Mouse (Mus musculus): Measurements from ENCODE around the gene Elmsan1. TPM values are rescaled to one million over a fixed set of nuclear protein-coding genes. Genes with fewer than 3 reads are reported as not detected.

Elmsan1 gene
- polyA plus RNA-seq, 1 experiment, result 10.1 TPM

- peaks cover 34% of the 10 kb centered on the region for H3K4me1 ChIP-seq
- TF ChIP-seq FLI1 (IDR thresholded peaks at IDR 0.05; ENCODE audit: low read length) (no peak), GATA1 (IDR thresholded peaks at IDR 0.05; ENCODE audit: borderline replicate concordance, low read length) (no peak)
Measured at GRCm38 (mm10) chr12:84156210-84156609, 62.5 kb downstream of the Elmsan1 start.

GRCm38 (mm10) chr12:84155523-84155871, 63.2 kb downstream of the Elmsan1 start:
- Histone ChIP-seq H3K36me3 (replicated peaks; ENCODE audit: low read length) (peaks cover 99% of the 10 kb centered on the region), H3K27me3 (replicated peaks) (no peaks in the 10 kb centered on the region), H3K9me3 (no peaks in the 10 kb centered on the region), H3K4me1 (peaks cover 37% of the 10 kb centered on the region), H3K4me3 (replicated peaks) (no peak overlapping the region)
- no peak for TF ChIP-seq GATA1 (IDR thresholded peaks at IDR 0.05; ENCODE audit: borderline replicate concordance, low read length)
- no peak for TF ChIP-seq FLI1 (IDR thresholded peaks at IDR 0.05; ENCODE audit: low read length)

More at GRCm38 (mm10) chr12:84156210-84156609, 62.5 kb downstream of the Elmsan1 start:
- H3K27me3 ChIP-seq (replicated peaks), result no peaks in the 10 kb centered on the region
- no peak overlapping the region for H3K4me3 ChIP-seq (replicated peaks)
- H3K36me3 ChIP-seq (replicated peaks; ENCODE audit: low read length), result peaks cover 99% of the 10 kb centered on the region
- H3K9me3 ChIP-seq, result no peaks in the 10 kb centered on the region

DNA sequence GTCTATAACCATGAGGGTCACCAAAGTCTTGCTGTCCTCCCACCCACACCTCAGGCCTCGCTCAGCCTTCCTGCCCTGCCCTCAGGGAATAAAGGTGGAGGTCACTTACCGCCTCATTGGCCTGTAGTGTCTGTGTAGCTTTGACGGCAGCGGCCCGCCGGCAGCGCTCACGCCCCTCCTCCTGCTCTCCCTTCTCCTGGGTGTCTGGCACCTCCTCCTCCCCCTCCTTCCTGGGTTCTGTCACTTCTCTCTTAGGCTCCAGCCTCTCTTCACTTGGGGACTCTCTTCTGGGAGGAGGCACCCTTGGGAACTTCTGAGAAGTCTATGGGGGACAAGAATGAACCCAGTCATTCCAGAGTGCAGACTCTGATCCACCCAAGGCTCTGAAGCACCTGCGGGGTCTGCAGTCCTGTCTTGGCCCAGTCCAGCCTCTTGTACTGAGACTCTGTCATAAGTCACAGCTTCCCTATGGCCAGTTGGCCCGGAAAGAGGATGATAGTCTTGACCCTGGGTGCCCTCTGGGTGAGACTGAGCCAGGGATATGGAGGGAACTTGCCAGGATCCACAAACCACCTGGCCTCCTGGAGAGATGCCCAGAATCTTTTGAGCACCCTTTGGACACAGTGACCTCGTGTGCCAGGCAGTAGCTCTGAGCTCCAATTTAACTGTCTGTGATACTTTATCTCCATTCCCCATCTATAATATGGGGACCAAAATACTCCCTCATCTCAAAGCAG, 63.7 kb downstream of the Elmsan1 start:
- no peaks in the 10 kb centered on the region for H3K27me3 ChIP-seq (replicated peaks)
- no peak overlapping the region for H3K4me3 ChIP-seq (replicated peaks)
- TF ChIP-seq FLI1 (IDR thresholded peaks at IDR 0.05; ENCODE audit: low read length) (no peak), GATA1 (IDR thresholded peaks at IDR 0.05; ENCODE audit: borderline replicate concordance, low read length) (no peak)
- H3K9me3 ChIP-seq, result no peaks in the 10 kb centered on the region
- H3K36me3 ChIP-seq (replicated peaks; ENCODE audit: low read length), result peaks cover 99% of the 10 kb centered on the region
- H3K4me1 ChIP-seq, result peaks cover 39% of the 10 kb centered on the region

- Histone ChIP-seq H3K4me3 (replicated peaks) (no peak overlapping the region), H3K9me3 (no peaks in the 10 kb centered on the region), H3K27me3 (replicated peaks) (no peaks in the 10 kb centered on the region), H3K4me1 (peaks cover 31% of the 10 kb centered on the region), H3K36me3 (replicated peaks; ENCODE audit: low read length) (peaks cover 97% of the 10 kb centered on the region)
- TF ChIP-seq FLI1 (IDR thresholded peaks at IDR 0.05; ENCODE audit: low read length) (no peak), GATA1 (IDR thresholded peaks at IDR 0.05; ENCODE audit: borderline replicate concordance, low read length) (no peak)
Measured at GRCm38 (mm10) chr12:84153414-84153813, 65.3 kb downstream of the Elmsan1 start.

DNA sequence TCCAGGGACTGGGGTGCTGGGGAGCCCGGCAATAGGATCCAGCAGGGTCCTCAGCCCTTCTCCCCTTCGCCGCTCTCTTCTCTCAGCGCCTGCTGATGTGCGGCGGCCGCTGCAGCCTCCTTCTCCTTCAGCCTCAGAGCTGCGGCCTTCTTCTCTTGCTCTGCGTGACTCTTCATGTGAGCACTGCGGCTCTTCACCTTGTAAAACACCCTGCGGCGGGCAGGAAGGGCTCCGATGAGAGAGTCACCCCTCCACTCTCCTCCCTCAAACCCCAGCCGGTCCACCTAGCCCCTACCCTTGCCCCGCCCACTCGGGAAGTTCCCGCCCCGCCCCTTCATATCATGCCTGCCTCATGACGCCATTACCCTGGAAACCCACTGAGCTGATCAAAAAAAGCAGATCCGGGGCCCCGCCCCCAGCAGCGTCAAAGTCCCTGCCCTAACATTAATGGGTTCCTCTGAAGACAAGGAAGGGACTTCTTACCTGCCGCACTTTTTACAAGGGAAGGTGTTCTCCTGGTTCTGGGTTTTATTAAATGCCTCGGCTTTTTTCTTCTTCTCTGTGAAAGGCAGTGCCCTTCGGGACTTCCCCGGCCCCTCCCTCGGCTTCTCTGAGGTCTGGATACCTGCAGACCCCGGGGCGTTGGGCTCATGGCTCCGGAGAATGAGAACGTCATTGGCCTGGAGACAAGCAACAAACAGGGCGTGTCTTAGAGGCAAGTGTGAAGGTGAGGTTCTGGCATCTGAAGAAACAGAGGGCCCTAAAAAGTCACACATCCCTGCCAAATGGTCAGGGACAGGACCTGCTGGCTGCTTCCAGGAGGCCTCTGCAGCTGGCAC, 66.1 kb downstream of the Elmsan1 start:
- peaks cover 97% of the 10 kb centered on the region for H3K36me3 ChIP-seq (replicated peaks; ENCODE audit: low read length)

DNA sequence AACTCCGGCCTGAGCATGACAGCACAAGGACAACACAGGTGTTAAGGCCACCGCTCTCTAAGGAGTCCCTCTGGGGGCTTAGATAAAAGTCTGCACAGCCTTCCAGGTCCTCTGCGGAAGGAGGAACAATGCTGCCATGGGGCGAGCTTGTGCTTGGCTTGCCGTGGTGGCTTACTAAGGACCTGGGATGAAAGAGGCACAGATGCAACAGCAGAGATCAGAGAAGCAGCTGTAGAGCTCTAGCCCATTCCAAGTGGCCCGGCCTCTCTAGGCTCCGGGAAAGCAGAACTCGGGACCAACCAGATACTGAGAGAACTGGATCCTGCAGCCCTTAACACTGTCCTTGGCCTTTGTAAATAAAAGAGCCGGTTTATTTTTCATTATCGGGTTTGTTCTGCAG, 66.8 kb downstream of the Elmsan1 start:
- peaks cover 25% of the 10 kb centered on the region for H3K4me1 ChIP-seq
- H3K36me3 ChIP-seq (replicated peaks; ENCODE audit: low read length), result peaks cover 97% of the 10 kb centered on the region
- no peak for TF ChIP-seq GATA1 (IDR thresholded peaks at IDR 0.05; ENCODE audit: borderline replicate concordance, low read length)
- no peak for TF ChIP-seq FLI1 (IDR thresholded peaks at IDR 0.05; ENCODE audit: low read length)
- no peaks in the 10 kb centered on the region for H3K9me3 ChIP-seq
- H3K4me3 ChIP-seq (replicated peaks), result no peak overlapping the region
- no peaks in the 10 kb centered on the region for H3K27me3 ChIP-seq (replicated peaks)

More for the DNA sequence above, 66.1 kb downstream of the Elmsan1 start:
- no peak for TF ChIP-seq FLI1 (IDR thresholded peaks at IDR 0.05; ENCODE audit: low read length)
- TF ChIP-seq GATA1 (IDR thresholded peaks at IDR 0.05; ENCODE audit: borderline replicate concordance, low read length), result no peak
- Histone ChIP-seq H3K4me1 (peaks cover 25% of the 10 kb centered on the region), H3K27me3 (replicated peaks) (no peaks in the 10 kb centered on the region), H3K4me3 (replicated peaks) (no peak overlapping the region), H3K9me3 (no peaks in the 10 kb centered on the region)

DNA sequence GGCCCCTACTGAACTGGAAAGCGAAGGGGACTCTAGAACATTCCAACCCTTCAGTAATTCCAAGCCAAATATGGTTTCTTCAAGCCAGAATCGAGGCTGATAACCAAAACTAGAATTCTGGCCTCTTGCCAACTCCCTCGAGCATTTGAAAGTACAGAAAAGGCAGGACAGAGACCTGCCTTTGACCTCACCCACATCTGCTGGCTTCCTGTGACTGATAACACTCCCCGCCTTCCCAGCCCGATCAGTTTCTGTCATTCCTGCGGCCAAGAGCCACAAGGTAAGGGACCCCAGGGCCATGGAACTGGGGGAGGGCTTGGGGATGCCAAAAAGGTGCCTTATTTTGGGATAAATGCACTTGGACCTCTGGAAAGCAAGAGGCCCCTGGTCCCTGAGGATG, 67.7 kb downstream of the Elmsan1 start:
- Histone ChIP-seq H3K9me3 (no peaks in the 10 kb centered on the region), H3K4me3 (replicated peaks) (no peak overlapping the region), H3K36me3 (replicated peaks; ENCODE audit: low read length) (peaks cover 93% of the 10 kb centered on the region), H3K27me3 (replicated peaks) (no peaks in the 10 kb centered on the region), H3K4me1 (peaks cover 31% of the 10 kb centered on the region)
- TF ChIP-seq FLI1 (IDR thresholded peaks at IDR 0.05; ENCODE audit: low read length) (no peak), GATA1 (IDR thresholded peaks at IDR 0.05; ENCODE audit: borderline replicate concordance, low read length) (no peak)

- TF ChIP-seq GATA1 (IDR thresholded peaks at IDR 0.05; ENCODE audit: borderline replicate concordance, low read length) (no peak), FLI1 (IDR thresholded peaks at IDR 0.05; ENCODE audit: low read length) (no peak)
- H3K36me3 ChIP-seq (replicated peaks; ENCODE audit: low read length), result peaks cover 84% of the 10 kb centered on the region
- H3K4me1 ChIP-seq, result peaks cover 31% of the 10 kb centered on the region
- no peaks in the 10 kb centered on the region for H3K9me3 ChIP-seq
- H3K27me3 ChIP-seq (replicated peaks), result no peaks in the 10 kb centered on the region
- H3K4me3 ChIP-seq (replicated peaks), result no peak overlapping the region
Measured at GRCm38 (mm10) chr12:84149971-84150370, 68.7 kb downstream of the Elmsan1 start.

DNA sequence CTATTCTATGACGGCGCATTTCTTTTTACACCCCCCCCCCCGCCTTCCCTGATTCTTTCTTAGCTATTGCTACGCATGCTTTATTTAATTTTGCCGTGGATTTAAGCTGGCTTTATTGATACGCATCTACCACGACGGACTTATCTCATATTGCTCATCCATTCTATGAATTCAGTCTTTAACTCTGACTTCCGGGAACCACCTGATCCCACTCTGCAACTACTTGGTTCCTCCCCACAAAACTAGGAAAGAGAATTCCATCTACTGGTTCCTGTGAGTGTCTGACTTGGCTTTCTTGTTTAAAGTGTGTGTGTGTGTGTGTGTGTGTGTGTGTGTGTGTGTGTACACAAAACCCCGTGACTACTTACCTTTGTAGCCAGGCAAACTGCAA, 70.1 kb downstream of the Elmsan1 start:
- no peaks in the 10 kb centered on the region for H3K27me3 ChIP-seq (replicated peaks)
- H3K9me3 ChIP-seq, result no peaks in the 10 kb centered on the region
- H3K4me1 ChIP-seq, result peaks cover 28% of the 10 kb centered on the region
- no peak overlapping the region for H3K4me3 ChIP-seq (replicated peaks)
- H3K36me3 ChIP-seq (replicated peaks; ENCODE audit: low read length), result peaks cover 71% of the 10 kb centered on the region
- TF ChIP-seq GATA1 (IDR thresholded peaks at IDR 0.05; ENCODE audit: borderline replicate concordance, low read length) (no peak), FLI1 (IDR thresholded peaks at IDR 0.05; ENCODE audit: low read length) (no peak)

Data from megakaryocyte, embryonic 14.5 days (primary cell).